Mouse (Mus musculus) T-helper 2 cell (primary cell): ENCODE measurements around the gene Oasl2.
"Not testable (repeated sequence)": the region's sequence is repeated elsewhere in the genome, so short reads cannot be mapped to it uniquely, and the experiment has no call there.

Source experiments
- in situ Hi-C: fragments of 300-600 bp; cut with MboI, MseI; formaldehyde crosslinking; loops from one replicate; pipeline ENCODE4 v1.15.1; 2025; ENCODE audit warnings: high pct_unique_total_duplicates

The Oasl2 gene

DNA sequence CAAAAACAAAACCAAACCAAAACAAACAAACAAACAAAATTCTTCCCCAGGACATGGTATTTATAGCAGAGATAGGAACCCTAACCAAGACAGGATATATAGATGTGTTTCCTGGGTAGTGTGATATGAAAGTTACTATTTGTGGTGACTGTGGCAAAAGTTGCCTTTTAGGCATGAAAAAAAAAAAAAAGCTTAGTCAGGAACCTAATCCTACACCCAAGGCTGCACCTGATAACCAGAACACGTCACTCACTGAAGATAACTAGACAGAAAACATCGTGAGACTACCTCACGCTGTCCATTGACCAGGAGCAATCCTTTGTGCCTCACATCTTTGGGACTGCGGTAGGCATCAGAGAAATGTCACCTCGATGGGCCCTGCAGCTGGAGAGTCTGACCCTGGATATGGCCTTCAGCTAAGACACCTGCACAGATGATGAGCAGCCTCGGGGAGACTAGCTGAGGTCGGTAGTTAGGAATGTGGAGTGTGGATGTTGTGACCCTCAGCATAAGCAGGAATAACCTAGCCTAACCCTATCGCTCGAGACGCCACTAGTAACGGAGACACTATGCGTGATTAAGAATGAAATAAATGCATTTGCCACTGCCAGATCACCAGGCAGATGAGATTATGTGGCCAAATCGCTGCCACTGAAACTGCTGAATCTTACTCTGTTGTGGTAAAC lies at the start of gene Oasl2:
TSS of gene Oasl2 (plus strand) at position 249 of the 686 bp plus-strand sequence.
- in situ Hi-C loops = no loop called here

GRCm38 (mm10) chr5:114851565-114852236 lies 45.0 kb upstream of the Oasl2 start:
- in situ Hi-C loops = loop anchor here (10.0 kb wide), 1 partner anchor 1507 kb away; no protein-coding TSS in a partner anchor

DNA sequence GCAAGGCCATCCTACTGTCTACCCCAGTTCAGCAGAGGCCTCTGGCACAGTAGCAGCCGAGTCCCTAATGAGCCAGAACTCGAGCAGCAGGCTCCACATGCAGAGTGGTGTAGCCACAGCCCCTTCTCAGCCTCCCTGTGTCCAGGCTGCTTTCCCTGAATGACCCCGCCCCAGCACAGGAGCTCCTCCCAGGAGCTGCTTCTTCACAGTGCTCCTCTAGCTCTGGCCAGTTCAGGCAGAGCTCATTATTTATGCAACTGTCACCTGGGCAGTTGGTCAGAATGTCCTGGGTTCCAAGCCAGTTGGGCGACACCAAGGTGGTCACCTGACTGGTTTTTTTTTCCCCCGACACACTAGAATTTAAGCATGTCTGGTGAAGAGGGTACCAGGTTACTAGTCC lies 43.4 kb upstream of the Oasl2 start, which contains the start of gene 4930519G04Rik:
TSS of gene 4930519G04Rik (plus strand) at position 301 of the 400 bp plus-strand sequence.
- in situ Hi-C loops = loop anchor here (10.0 kb wide), 1 partner anchor 1509 kb away; no protein-coding TSS in a partner anchor

GRCm38 (mm10) chr5:114858582-114858981 lies 38.2 kb upstream of the Oasl2 start, which contains the start of gene Gm9936:
Gene Gm9936, minus strand, starts transcription at chr5:114858682.
- in situ Hi-C loops = loop anchor here (10.0 kb wide), 1 partner anchor 1514 kb away; no protein-coding TSS in a partner anchor

DNA sequence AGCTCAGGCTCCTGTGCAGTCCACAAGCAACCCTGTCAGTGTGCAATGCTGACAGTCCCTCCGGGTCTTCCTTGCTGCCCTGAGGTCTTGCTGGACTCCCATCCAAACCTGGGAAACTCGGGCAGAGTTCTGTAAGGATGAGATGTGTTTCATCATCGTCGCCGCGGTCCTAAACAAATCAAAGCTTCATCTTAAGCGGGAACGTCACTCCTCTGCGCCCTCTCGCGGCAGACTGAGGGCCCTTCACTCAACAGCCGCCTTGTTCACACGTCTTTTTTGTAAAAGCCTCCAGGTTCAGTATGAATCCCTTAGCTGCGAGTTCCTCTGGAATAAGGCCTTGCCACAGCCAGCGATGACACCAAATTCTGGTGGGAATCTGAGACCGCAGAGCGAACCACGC lies 37.5 kb upstream of the Oasl2 start:
- in situ Hi-C loops = loop anchor here (10.0 kb wide), 1 partner anchor 1514 kb away; no protein-coding TSS in a partner anchor

GRCm38 (mm10) chr5:114861730-114862129 lies 35.0 kb upstream of the Oasl2 start:
- in situ Hi-C loops = no loop called here

- in situ Hi-C loops = no loop called here
Measured at GRCm38 (mm10) chr5:114864813-114865212, 31.9 kb upstream of the Oasl2 start.

- in situ Hi-C loops = no loop called here
Measured at GRCm38 (mm10) chr5:114865279-114865678, 31.5 kb upstream of the Oasl2 start.

- in situ Hi-C loops = no loop called here
Measured at GRCm38 (mm10) chr5:114875858-114876257, 20.9 kb upstream of the Oasl2 start.

DNA sequence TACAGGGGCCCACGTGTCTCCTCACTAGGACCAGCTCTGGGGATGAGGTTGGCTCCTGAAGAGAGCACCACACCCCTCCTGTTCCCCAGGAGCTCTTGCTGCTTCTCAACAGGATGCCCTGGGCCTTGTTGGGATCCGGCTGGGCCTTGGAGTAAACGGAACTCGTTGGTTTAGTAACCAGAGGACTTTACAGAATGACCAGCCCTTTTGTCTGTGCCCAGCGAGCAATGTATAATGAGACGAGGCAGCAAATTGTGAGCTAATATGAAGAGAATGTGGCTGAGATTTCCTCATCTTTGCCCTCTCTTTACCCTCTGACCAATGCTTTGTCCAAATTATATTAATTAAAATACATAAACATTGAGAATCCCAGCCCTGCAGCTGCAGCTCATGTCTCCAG lies 20.4 kb upstream of the Oasl2 start:
- in situ Hi-C loops = no loop called here

GRCm38 (mm10) chr5:114877487-114877886 lies 19.2 kb upstream of the Oasl2 start:
- in situ Hi-C loops = no loop called here

- in situ Hi-C loops = no loop called here
Measured at GRCm38 (mm10) chr5:114879399-114879798, 17.3 kb upstream of the Oasl2 start.

GRCm38 (mm10) chr5:114882319-114882718 lies 14.4 kb upstream of the Oasl2 start:
- in situ Hi-C loops = not testable (repeated sequence)

DNA sequence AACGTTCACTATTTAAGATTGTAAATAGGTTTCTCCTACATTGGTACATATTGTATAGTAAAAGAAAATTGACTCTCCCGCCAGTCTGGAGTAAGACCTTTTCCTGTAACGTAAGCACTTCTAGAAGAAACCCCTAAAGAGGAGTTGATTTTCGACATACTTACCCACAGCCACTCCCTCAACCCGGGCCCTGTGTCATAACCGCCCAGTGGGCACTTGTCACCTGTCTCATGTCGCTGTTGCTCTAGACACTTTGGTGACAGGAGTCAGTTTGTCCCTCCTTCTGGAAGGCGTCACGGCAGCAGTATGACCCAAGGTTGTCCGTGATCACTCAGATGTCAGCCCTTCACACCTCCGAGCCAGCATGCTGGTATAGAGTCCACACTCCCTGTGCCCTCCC lies 13.7 kb upstream of the Oasl2 start:
- in situ Hi-C loops = no loop called here

DNA sequence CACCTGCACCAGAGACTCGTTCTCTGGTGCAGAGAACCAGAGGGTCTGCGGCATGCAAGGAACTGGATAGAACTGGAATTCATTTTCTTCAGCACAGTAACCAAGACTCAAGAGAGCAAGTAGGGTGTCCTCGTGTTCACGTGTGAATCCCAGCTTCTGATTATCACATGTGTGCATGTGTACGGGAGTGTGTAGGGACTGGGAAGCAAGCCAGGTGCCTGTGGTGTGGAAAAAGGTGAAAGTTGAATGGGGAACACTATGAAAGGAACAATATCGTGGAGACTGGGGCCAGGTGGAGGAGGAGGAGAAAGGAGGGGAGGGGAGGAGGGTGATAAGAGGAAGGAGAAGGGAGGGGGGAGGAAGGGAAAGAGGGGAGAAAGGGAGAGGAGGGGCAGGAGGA lies 9.9 kb upstream of the Oasl2 start:
- in situ Hi-C loops = no loop called here

GRCm38 (mm10) chr5:114888995-114889394 lies 7.7 kb upstream of the Oasl2 start:
- in situ Hi-C loops = no loop called here

DNA sequence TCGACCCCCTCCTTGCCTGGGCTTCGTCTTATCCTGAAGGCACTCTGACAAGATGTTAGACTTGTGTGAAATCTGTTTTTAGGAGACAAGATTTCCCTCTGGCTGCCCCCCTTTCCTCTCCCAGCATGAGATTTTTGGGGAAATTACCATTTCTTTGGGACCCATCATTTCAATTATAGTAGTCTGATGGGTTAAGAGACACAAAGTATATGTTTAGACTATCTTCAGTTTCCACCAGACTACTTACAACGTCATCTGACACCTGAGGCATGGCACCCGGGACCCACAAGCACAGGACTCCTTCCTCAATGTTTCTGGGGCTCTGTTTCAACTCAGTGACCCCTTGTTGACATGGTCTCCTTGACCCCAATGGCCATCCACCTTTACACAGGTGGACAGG lies 1.2 kb upstream of the Oasl2 start:
- in situ Hi-C loops = no loop called here

DNA sequence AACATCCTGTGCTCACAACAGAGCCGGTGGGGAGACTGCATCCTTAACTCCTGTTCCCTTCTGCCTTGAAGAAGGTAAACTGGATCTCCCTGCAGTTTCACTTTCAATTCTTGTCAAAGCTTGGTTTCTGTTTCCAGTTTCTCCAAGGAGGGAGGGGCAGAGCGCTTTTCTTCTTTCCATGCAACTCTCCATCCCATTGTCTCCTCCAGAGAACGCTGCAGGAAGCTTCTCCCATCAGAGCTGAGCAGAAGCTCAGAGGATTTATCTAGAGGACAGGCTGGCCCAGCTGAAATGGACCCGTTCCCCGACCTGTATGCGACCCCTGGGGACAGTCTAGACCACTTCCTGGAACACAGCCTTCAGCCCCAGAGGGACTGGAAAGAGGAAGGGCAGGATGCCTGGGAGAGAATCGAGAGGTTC lies 648 bp downstream of the Oasl2 start:
- in situ Hi-C loops = no loop called here

- in situ Hi-C loops = no loop called here
Measured at GRCm38 (mm10) chr5:114898857-114899256, 2.1 kb downstream of the Oasl2 start.

DNA sequence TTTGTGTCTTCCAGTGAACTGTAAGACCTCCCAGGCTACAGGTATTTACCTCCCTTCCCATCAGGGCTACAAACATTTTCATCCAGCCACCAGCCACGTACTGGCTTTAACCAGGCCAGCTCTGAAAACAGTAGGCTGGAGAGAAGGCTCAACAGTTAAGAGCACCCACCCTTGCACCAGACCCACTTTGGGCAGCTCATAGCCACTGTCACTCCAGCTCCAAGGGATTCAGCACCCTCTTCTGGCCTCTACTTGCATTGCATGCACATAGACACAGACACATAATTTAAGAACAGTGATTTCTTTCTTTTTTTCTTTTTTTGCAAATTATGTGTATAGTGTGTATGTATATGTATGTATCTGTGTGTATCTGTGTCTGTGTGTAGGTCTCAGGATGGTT lies 5.7 kb downstream of the Oasl2 start:
- in situ Hi-C loops = no loop called here

DNA sequence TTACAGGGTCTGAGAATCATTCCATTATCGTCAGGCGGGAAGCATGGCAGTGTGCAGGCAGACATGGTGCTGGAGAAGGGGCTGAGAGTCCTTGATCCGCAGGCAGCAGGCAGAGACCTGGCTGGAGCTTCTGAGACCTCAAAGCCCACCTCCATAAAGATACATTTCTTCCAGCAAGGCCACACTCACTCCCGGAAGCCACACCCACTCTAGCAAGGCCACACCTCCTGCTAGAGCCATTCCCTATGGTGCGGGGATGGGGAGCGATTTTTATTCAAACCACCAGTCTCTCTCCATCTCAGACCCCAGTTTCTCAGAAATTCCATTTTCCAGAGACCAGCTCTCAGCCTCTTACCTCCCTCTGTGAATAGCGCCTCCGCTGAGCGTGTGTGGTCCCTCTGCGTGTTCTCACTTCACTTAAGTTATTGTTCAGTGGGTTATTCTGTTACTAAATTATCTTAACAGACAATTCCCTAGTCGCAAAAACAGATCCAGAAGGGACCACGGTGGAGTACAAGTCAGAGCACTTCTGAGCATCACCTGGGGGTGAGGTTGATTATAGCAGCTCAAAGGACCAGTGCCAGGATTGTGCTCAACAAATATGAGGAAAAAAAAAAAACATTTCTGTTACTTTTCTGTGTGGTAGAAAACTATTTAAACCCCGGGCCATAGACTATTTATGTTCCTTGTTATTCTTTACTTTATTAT lies 12.0 kb downstream of the Oasl2 start:
- in situ Hi-C loops = no loop called here

DNA sequence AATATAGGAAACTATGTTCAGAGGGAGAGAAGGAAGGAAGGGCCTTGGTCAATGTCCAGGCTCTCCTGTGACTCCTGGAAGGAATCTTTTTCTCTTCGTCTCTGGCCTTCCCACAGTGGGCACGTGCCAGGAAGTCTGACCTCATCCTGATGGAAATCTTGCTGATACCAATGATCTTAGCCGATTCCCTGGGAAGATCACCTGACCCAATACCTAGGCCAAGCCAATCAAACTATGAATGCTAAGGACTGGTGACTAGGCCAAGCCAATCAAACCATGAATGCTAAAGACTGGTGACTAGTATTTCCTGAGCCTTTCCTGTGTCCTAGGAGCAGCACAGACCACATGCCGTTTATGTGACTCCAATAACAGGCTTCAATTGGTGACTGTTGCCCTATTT lies 16.9 kb downstream of the Oasl2 start:
- in situ Hi-C loops = no loop called here
